Mouse (Mus musculus): ENCODE data around the gene Pelo. TPM values are rescaled to one million over a fixed set of nuclear protein-coding genes. Genes with fewer than 3 reads are reported as not detected.
A peak's percentile ranks its signal among the peaks of the same experiment; 100 is the strongest.

The Pelo gene
- polyA plus RNA-seq, 1 experiment from 2014 or later: 4.5 TPM

DNA sequence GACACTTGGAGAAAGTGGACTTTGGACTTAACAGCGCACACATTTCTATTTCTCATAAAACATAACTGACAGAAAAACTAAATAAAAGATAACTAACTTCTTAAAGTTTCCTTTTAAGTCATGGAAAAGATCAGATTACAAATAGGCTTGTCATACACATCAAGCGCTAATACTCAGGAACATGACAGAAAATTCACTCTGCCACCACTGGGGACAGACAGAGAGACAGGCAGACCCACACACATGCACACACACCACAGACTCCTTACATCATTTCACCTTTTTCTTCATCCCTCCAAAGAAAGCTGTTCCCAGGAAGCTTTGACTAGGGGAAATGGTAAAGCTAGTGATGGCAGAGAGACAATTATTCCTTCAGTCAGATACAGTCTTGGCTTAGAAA, 5.4 kb upstream of the Pelo start:
- Histone ChIP-seq H3K27me3 (peaks cover 13% of the 10 kb centered on the region), H3K4me1 (replicated peaks) (peaks cover 8% of the 10 kb centered on the region), H3K9me3 (no peaks in the 10 kb centered on the region), H3K9ac (no peak overlapping the region), H3K4me3 (no peak overlapping the region), H3K36me3 (no peaks in the 10 kb centered on the region), H3K27ac (replicated peaks) (no peak overlapping the region), H3K4me2 (no peak overlapping the region)
- WGBS: 92% methylated on average over 2 of the region's 2 CpGs
- ATAC-seq (ENCODE audit: low read depth): no peak

DNA sequence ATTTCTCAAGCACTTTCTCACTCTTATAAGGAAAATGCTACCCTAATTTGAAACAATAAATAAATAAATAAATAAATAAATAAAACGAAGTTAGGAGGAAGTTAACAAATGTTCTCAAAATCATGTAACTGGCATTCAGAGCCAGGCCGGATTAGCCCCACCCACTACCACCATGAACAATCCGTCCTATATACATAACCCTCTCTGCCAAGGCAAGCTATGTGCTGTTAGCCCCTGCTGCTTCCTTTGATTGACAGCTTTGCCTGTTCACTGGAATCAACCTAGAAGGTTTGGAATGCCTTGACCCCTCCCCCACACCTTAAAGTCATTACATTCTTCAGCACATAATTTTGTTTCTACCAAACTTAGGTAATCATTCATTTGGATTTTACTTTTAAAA, 1.5 kb upstream of the Pelo start:
- Histone ChIP-seq H3K27ac (replicated peaks) (no peak overlapping the region), H3K36me3 (peaks cover 13% of the 10 kb centered on the region), H3K9ac (no peak overlapping the region), H3K4me3 (no peak overlapping the region), H3K4me1 (replicated peaks) (peaks cover 35% of the 10 kb centered on the region), H3K27me3 (no peaks in the 10 kb centered on the region), H3K9me3 (no peaks in the 10 kb centered on the region), H3K4me2 (no peak overlapping the region)
- WGBS: 82% methylated on average over 3 of the region's 3 CpGs
- ATAC-seq (ENCODE audit: low read depth): no peak

DNA sequence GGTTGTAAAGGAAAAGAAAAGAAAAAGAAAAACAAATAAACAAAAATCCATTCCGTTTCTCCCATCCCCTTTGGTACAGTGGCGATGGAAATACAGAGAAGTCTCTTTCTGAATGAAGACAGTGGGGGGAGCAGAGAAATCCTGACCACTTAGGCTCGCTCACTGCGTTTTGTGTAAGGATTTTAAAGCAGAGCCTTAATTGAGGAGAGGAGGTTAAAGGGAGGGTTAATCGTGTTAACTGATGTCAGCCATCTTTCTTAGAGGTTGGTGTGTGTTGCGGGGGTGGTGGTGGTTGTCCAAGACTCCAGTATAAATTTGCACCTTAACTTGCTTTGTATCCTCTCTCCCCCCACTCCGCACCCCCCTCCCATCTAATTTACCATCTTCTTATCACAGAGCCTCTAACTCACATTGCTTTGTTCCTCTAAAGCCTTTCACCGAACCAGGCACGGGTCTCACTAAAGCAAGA, 1.0 kb upstream of the Pelo start:
- H3K27ac ChIP-seq (replicated peaks): peak overlapping the region; percentile 83
- H3K4me3 ChIP-seq: peak overlapping the region; percentile 74
- peaks cover 35% of the 10 kb centered on the region for H3K4me1 ChIP-seq (replicated peaks)
- H3K9me3 ChIP-seq: no peaks in the 10 kb centered on the region
- no peaks in the 10 kb centered on the region for H3K27me3 ChIP-seq
- 49% methylated on average over 9 of the region's 9 CpGs for WGBS
- H3K36me3 ChIP-seq: peaks cover 16% of the 10 kb centered on the region
- ATAC-seq (ENCODE audit: low read depth): no peak
- peak overlapping the region; percentile 98 for H3K4me2 ChIP-seq
- peak overlapping the region; percentile 66 for H3K9ac ChIP-seq

DNA sequence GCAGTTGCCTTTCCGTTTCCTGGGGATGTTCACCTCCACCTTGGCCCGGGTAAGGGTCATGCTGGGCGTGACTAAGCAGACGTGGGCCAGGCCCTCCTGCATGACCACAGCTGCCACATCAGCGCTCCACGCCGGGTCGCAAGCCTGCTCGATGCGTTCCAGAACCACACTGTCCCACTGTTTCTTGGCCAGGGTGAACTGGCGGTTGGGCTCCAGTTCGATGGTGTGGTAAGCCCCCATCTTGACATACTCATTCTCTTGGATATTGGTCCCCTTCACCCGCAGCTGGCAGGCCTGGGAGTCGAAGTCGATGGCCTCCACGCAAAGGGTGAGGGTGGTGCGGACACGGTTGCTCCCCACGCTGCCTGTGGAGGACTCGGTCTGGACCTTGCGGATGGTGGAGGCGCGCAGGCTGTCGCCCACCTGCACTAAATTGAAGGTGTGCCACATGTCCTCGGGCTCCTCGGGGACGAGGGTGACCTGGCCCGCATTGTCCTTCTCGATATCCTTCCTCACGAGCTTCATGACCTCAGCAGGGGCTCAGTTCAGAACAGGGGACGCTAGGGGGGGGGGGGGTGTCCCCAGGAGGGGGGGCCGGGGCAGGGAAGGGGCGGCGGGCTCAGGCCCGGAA, 476 bp downstream of the Pelo start:
- Histone ChIP-seq H3K27me3 (no peaks in the 10 kb centered on the region), H3K36me3 (peaks cover 23% of the 10 kb centered on the region), H3K9ac (peak overlapping the region; percentile 84), H3K4me2 (peak overlapping the region; percentile 98), H3K4me1 (replicated peaks) (peaks cover 35% of the 10 kb centered on the region), H3K4me3 (peak overlapping the region; percentile 74), H3K9me3 (no peaks in the 10 kb centered on the region), H3K27ac (replicated peaks) (peak overlapping the region; percentile 13; the same call in 1 of the 2 replicates)
- ATAC-seq (ENCODE audit: low read depth): peak; percentile 85
- WGBS: 6% methylated on average over 30 of the region's 35 CpGs

DNA sequence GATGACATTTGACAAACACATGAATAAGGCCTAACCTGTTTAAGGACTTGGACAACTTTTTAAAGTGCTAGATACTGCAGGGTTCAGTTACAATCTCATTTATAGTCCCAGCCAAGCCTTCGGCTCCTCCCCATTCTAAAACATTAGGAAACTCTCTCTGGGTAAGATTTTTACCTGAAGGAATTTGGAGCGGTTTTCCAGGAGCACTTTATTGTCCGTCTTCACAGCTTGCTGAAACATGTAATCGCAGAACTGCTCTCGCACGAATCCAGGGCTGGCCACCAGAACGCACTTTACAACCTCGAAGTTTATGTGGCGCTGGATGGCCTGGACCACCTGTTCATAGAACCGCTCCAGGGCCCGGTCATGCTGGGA, 979 bp downstream of the Pelo start:
- ATAC-seq (ENCODE audit: low read depth): no peak
- Histone ChIP-seq H3K27me3 (no peaks in the 10 kb centered on the region), H3K9ac (peak overlapping the region; percentile 84), H3K9me3 (no peaks in the 10 kb centered on the region), H3K27ac (replicated peaks) (no peak overlapping the region), H3K4me1 (replicated peaks) (peaks cover 35% of the 10 kb centered on the region), H3K4me2 (peak overlapping the region; percentile 98), H3K36me3 (peaks cover 23% of the 10 kb centered on the region), H3K4me3 (peak overlapping the region; percentile 74)
- 59% methylated on average over 11 of the region's 11 CpGs for WGBS

DNA sequence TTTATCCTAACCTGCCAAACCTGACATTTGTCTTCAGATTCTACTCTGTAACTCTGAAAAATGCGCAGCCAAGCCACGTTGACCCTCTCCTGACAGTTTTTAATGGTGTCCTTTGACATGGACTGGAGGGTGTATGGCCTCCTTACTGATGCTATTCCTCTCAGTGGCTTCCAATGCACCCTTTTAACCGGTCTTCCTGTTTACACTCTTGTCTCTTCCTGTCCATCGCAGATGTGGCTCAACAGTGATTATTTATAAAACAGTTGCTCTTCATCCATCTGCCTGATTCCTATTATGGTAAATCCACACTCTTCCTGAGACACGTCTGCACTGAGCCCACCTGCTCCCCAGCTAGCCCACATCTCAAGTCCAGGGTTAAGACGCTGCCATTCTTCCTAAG, 4.0 kb downstream of the Pelo start:
- no peak overlapping the region for H3K4me2 ChIP-seq
- ATAC-seq (ENCODE audit: low read depth): no peak
- no peaks in the 10 kb centered on the region for H3K27me3 ChIP-seq
- H3K4me1 ChIP-seq (replicated peaks): peaks cover 33% of the 10 kb centered on the region
- 90% methylated on average over 6 of the region's 6 CpGs for WGBS
- no peak overlapping the region for H3K27ac ChIP-seq (replicated peaks)
- H3K36me3 ChIP-seq: peaks cover 23% of the 10 kb centered on the region
- H3K9ac ChIP-seq: no peak overlapping the region
- no peak overlapping the region for H3K4me3 ChIP-seq
- H3K9me3 ChIP-seq: no peaks in the 10 kb centered on the region

DNA sequence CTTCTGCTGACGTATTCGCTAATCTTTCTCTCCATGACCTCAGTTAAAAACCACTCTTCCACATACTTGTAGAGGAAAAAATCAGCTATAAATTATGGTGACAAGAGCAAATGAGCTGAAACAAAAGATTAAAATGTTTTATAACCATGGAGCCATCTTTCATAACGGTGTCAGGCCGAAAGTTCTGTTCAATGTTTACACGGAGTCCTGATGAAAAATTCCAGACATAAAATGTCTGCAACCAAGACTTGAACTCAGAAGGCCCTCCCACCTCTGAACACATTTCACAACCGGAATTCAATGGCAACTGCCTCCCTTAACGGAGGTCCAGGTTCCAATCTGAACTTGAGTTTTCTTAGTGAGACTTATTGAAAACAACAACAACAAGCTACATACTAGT, 7.6 kb downstream of the Pelo start:
- peaks cover 6% of the 10 kb centered on the region for H3K4me1 ChIP-seq (replicated peaks)
- peaks cover 15% of the 10 kb centered on the region; the same call in 1 of the 2 replicates for H3K36me3 ChIP-seq
- no peak overlapping the region for H3K9ac ChIP-seq
- H3K4me2 ChIP-seq: no peak overlapping the region
- H3K27me3 ChIP-seq: no peaks in the 10 kb centered on the region
- H3K9me3 ChIP-seq: no peaks in the 10 kb centered on the region
- H3K27ac ChIP-seq (replicated peaks): no peak overlapping the region
- WGBS: 83% methylated on average over 7 of the region's 7 CpGs
- no peak overlapping the region for H3K4me3 ChIP-seq
- no peak for ATAC-seq (ENCODE audit: low read depth)

DNA sequence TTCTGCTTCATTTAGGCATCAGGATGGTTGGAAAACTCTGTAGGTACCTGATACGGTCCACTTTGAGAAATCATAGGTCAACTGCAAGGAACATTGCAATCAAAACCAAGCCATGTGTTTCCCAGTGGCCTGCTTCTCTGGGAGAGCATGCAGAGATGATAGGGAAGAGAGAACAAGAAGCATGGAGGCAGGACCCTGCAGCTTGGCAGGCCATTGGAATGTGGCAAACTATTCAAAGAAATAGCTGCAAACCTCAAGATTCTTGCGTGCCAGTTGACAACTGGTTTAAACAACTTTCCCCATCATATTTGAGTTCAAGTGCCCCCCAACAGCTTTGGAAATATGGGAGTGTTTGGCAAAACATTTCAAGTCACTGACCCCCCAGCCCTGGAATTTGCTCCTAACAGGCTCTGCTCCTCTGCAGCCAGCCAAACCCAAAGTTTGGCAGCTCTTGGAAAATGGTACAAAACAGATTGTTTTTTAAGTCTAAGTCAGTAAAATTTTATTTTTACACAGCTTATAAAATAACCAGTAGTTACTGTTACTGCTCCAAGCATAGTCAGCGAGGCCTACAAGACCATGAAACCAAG, 9.9 kb downstream of the Pelo start:
- ATAC-seq (ENCODE audit: low read depth): no peak
- 87% methylated on average over 3 of the region's 3 CpGs for WGBS
- Histone ChIP-seq H3K27ac (replicated peaks) (no peak overlapping the region), H3K4me2 (no peak overlapping the region), H3K36me3 (no peaks in the 10 kb centered on the region), H3K27me3 (no peaks in the 10 kb centered on the region), H3K4me3 (no peak overlapping the region), H3K9me3 (no peaks in the 10 kb centered on the region), H3K4me1 (replicated peaks) (no peaks in the 10 kb centered on the region), H3K9ac (no peak overlapping the region)

DNA sequence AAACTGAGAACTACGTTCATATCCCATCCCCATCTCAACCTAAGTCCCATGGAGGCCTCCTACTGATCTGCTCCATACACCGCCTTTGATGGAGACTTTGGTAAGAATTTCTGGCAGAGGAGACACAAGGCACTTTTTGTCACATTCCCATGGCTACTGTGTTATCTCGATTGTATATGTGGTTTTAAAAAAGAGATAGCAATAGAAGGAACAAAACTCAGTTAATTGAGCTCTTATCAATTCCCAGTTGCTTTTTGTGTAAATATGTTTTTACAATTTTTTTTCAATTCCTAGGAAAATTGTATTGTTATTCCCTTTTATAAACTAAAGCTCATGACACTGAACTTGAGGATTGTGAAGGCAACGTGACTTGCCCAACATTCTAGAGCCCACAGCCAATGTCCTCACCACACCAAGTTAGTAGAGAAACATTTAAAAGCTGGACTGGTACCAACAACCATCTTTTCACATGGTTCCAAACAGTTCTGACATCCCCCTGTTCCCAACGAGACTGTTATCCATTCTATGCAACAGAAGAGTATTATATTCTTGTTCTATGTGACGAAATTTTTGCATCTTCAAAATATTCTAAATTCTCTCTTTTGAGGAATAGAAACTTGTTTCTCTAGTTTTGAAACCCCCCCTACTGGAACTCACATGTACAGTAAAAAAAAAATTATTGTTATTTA, 10.8 kb downstream of the Pelo start:
- Histone ChIP-seq H3K4me3 (no peak overlapping the region), H3K4me1 (replicated peaks) (no peaks in the 10 kb centered on the region), H3K4me2 (no peak overlapping the region), H3K27ac (replicated peaks) (no peak overlapping the region), H3K36me3 (no peaks in the 10 kb centered on the region), H3K9me3 (no peaks in the 10 kb centered on the region), H3K9ac (no peak overlapping the region), H3K27me3 (no peaks in the 10 kb centered on the region)
- ATAC-seq (ENCODE audit: low read depth): no peak
- WGBS: 86% methylated on average over 6 of the region's 6 CpGs

DNA sequence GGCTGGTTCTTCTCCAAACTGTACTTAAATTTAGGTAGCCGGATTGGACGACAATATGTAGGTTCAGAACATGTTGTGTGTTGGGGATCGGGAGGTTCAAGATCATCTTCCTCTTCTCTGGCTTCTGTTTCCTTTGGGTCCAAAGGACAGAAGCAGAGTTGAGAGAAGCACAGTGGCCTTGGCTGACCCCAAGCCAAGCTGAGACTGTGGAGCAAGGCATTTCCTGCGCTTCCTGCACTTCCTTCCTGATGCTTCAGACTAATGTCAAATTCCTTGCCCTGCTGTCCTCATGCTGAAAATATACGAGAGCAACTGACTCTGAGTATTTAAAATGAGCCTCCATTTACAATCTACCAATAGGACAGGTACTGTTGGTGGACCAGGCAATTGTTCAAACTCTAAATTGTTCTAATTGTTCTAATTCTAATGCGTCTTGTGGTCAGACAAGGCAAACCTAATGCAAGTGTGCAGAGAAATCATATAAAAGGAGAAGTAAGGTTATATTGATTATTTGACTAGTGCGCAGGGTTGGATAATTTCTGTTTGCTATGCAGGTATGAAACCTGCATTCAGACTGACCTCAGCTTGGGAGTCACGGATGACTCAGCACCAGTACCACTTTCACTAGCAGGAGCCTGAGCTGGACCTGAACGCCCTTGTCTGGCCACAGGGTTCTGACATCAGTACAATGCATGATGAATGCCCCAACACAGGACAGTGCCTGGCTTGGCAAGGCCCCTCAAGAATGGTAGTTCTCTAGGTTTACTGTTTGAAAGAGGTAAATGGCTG, 12.4 kb downstream of the Pelo start:
- H3K9me3 ChIP-seq: no peaks in the 10 kb centered on the region
- no peak for ATAC-seq (ENCODE audit: low read depth)
- H3K4me1 ChIP-seq (replicated peaks): no peaks in the 10 kb centered on the region
- no peak overlapping the region for H3K27ac ChIP-seq (replicated peaks)
- H3K36me3 ChIP-seq: no peaks in the 10 kb centered on the region
- 85% methylated on average over 9 of the region's 9 CpGs for WGBS
- H3K4me2 ChIP-seq: no peak overlapping the region
- no peak overlapping the region for H3K4me3 ChIP-seq
- H3K9ac ChIP-seq: no peak overlapping the region
- H3K27me3 ChIP-seq: no peaks in the 10 kb centered on the region

DNA sequence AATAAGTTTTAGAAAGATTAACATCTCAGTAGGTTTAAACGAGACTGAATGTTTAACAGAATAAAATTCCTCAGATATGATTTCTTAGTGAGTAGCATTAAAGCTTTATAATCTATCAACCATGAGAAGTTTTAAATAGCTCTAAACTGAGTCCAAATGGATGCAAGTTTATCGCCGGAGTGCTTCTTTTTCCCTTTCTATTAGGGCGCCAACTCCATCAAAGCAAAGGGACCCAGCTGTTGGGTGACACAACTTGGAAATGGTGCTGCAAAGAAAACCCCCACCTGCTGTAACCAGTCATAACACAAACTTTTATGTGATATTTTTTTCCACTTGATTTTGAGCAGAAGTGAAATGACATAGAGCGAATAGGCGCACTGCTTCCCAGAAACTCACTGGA, 17.6 kb downstream of the Pelo start:
- no peaks in the 10 kb centered on the region for H3K9me3 ChIP-seq
- H3K27me3 ChIP-seq: no peaks in the 10 kb centered on the region
- WGBS: 95% methylated on average over 6 of the region's 6 CpGs
- no peak overlapping the region for H3K9ac ChIP-seq
- H3K4me2 ChIP-seq: no peak overlapping the region
- ATAC-seq (ENCODE audit: low read depth): no peak
- no peaks in the 10 kb centered on the region for H3K4me1 ChIP-seq (replicated peaks)
- H3K4me3 ChIP-seq: no peak overlapping the region
- H3K36me3 ChIP-seq: no peaks in the 10 kb centered on the region
- no peak overlapping the region for H3K27ac ChIP-seq (replicated peaks)

DNA sequence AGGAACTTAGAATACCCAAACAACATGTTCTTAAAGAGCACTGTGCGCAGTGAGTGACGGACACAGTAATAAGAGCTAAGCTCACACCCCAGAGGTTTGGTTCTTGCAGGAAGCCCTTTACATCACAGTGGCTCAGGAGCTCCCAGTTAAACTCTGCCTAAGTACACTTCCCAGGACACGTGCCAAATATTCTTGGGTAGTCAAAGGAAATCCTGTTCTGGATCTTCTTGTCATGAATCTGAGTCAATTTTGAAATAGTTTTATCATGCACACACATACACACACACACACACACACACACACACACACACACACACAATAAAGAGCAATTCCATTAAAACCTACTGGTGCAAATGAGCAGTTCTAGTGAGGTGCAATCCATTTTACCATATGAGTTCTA, 18.6 kb downstream of the Pelo start:
- H3K9me3 ChIP-seq: no peaks in the 10 kb centered on the region
- H3K9ac ChIP-seq: no peak overlapping the region
- no peak overlapping the region for H3K4me3 ChIP-seq
- WGBS: 89% methylated on average over 3 of the region's 3 CpGs
- H3K27ac ChIP-seq (replicated peaks): no peak overlapping the region
- H3K36me3 ChIP-seq: no peaks in the 10 kb centered on the region
- H3K4me1 ChIP-seq (replicated peaks): no peaks in the 10 kb centered on the region
- ATAC-seq (ENCODE audit: low read depth): no peak
- no peak overlapping the region for H3K4me2 ChIP-seq
- H3K27me3 ChIP-seq: no peaks in the 10 kb centered on the region

All from neural tube, embryonic 13.5 days (tissue).